Mouse (Mus musculus): ENCODE data around the gene Kat6b. TPM values are rescaled to one million over a fixed set of nuclear protein-coding genes. Genes with fewer than 3 reads are reported as not detected.

Gene Kat6b
- total and polyA plus RNA-seq, 3 experiments: 2.3 to 10.9 (median 8.0) TPM

DNA sequence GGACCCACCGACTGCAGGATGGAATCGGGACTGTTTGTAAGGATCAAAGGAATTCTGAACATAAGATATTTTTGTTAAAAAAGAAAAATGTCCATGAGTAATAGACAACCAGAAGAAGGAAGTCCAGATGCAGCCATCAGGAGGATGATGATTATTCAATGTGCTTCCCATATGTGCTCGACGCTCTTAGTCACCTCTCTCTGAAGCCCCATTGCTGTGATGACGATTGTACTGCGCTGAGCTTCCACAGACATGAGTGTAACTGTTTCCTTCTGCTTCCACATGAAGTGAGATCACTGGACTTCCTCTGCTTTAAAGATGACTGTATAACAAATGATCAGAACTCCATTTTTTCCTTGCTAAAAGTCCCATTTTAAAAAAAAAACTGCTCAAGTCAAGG is 131.8 kb downstream of the Kat6b start:
- no peak overlapping the region for H3K9ac ChIP-seq (ENCODE audit: insufficient read depth, low read depth)
- no peak overlapping the region for H3K4me3 ChIP-seq (replicated peaks in 1 of 3; ENCODE audit: low read depth in 2 of 3, low read length in 2 of 3, poor library complexity in 1 of 3)
- dilution Hi-C loops (cut with MboI; ENCODE audit: extremely low pct_ligation_motif_present, extremely low pct_unique_long_range_greater_than_20kb, low sequenced_read_pairs): no loop called here
- H3K27ac ChIP-seq (ENCODE audit: insufficient read depth, low read depth): no peak overlapping the region
- H3K4me2 ChIP-seq (ENCODE audit: insufficient read depth, low read depth, poor library complexity, severe bottlenecking): no peak overlapping the region
- H3K36me3 ChIP-seq (replicated peaks in 1 of 2; ENCODE audit: control insufficient read depth in 1 of 2, insufficient read depth in 1 of 2, low read length in 1 of 2): peaks cover 7 to 15% of the 10 kb centered on the region in 2 experiments
- H3K79me2 ChIP-seq (replicated peaks; ENCODE audit: control insufficient read depth, extremely low read depth, insufficient read depth, poor library complexity, severe bottlenecking): no peaks in the 10 kb centered on the region; the same call in 1 of the 2 replicates
- no peak for DNase-seq (ENCODE audit: extremely low read depth)
- peaks cover 9 to 12% of the 10 kb centered on the region in 2 experiments; a peak in 3 of 4 replicates for H3K4me1 ChIP-seq (ENCODE audit: control insufficient read depth in 1 of 2, insufficient read depth in 2 of 2)
- in situ Hi-C loops (cut with MboI; ENCODE audit: low pct_ligation_motif_present, low pct_unique_long_range_greater_than_20kb, low sequenced_read_pairs): no loop called here
- no peaks in the 10 kb centered on the region for H3K27me3 ChIP-seq (replicated peaks)
- TF ChIP-seq EP300 (IDR thresholded peaks at IDR 0.05; ENCODE audit: low read length) (no peak), JUN (IDR thresholded peaks at IDR 0.05; ENCODE audit: insufficient read depth, low read depth, low read length) (no peak), POLR2A (IDR thresholded peaks at IDR 0.05; ENCODE audit: low read depth, low read length) (no peak), MAFK (IDR thresholded peaks at IDR 0.05; ENCODE audit: insufficient replicate concordance, low read length) (no peak), TCF12 (IDR thresholded peaks at IDR 0.05; ENCODE audit: low read depth, low read length) (no peak), MXI1 (IDR thresholded peaks at IDR 0.05; ENCODE audit: low read depth, low read length) (no peak), HCFC1 (IDR thresholded peaks at IDR 0.05; ENCODE audit: low read depth, low read length) (no peak), UBTF (IDR thresholded peaks at IDR 0.05; ENCODE audit: low read depth, low read length) (no peak), USF1 (IDR thresholded peaks at IDR 0.05; ENCODE audit: low read depth, low read length) (no peak), IRF4 (IDR thresholded peaks at IDR 0.05; ENCODE audit: low read depth, low read length) (no peak), CTCF (conservative IDR thresholded peaks at IDR 0.05 in 1 of 2, IDR thresholded peaks at IDR 0.05 in 1 of 2; ENCODE audit: low read depth in 2 of 2, low read length in 2 of 2) (no peak), E2F4 (IDR thresholded peaks at IDR 0.05; ENCODE audit: insufficient replicate concordance, low read depth, low read length) (no peak), ZKSCAN1 (IDR thresholded peaks at IDR 0.05; ENCODE audit: borderline replicate concordance, low read depth, low read length) (no peak), JUND (conservative IDR thresholded peaks at IDR 0.05; ENCODE audit: low read depth, low read length) (no peak), TBP (conservative IDR thresholded peaks at IDR 0.05; ENCODE audit: low read depth, low read length) (no peak), KAT2A (IDR thresholded peaks at IDR 0.05; ENCODE audit: insufficient replicate concordance, low read length) (no peak), RCOR1 (conservative IDR thresholded peaks at IDR 0.05; ENCODE audit: low read depth, low read length) (no peak), NRF1 (IDR thresholded peaks at IDR 0.05; ENCODE audit: low read depth, low read length) (no peak), NELFE (IDR thresholded peaks at IDR 0.05; ENCODE audit: low read depth, low read length) (no peak)
- H3K9me3 ChIP-seq (replicated peaks; ENCODE audit: low read length): no peaks in the 10 kb centered on the region

- Histone ChIP-seq H3K27me3 (replicated peaks) (no peaks in the 10 kb centered on the region), H3K4me3 (replicated peaks in 1 of 3; ENCODE audit: low read depth in 2 of 3, low read length in 2 of 3, poor library complexity in 1 of 3) (no peak overlapping the region), H3K79me2 (replicated peaks; ENCODE audit: control insufficient read depth, extremely low read depth, insufficient read depth, poor library complexity, severe bottlenecking) (no peaks in the 10 kb centered on the region; the same call in 1 of the 2 replicates), H3K4me2 (ENCODE audit: insufficient read depth, low read depth, poor library complexity, severe bottlenecking) (no peak overlapping the region), H3K9ac (ENCODE audit: insufficient read depth, low read depth) (no peak overlapping the region), H3K27ac (ENCODE audit: insufficient read depth, low read depth) (no peak overlapping the region), H3K4me1 (ENCODE audit: control insufficient read depth in 1 of 2, insufficient read depth in 2 of 2) (peaks cover 9 to 12% of the 10 kb centered on the region in 2 experiments; a peak in 3 of 4 replicates), H3K36me3 (replicated peaks in 1 of 2; ENCODE audit: control insufficient read depth in 1 of 2, insufficient read depth in 1 of 2, low read length in 1 of 2) (peaks cover 11 to 19% of the 10 kb centered on the region in 2 experiments), H3K9me3 (replicated peaks; ENCODE audit: low read length) (no peaks in the 10 kb centered on the region)
- no peak for DNase-seq (ENCODE audit: extremely low read depth)
- dilution Hi-C loops (cut with MboI; ENCODE audit: extremely low pct_ligation_motif_present, extremely low pct_unique_long_range_greater_than_20kb, low sequenced_read_pairs) (no loop called here), in situ Hi-C loops (cut with MboI; ENCODE audit: low pct_ligation_motif_present, low pct_unique_long_range_greater_than_20kb, low sequenced_read_pairs) (no loop called here)
- TF ChIP-seq MAFK (IDR thresholded peaks at IDR 0.05; ENCODE audit: insufficient replicate concordance, low read length) (no peak), RCOR1 (conservative IDR thresholded peaks at IDR 0.05; ENCODE audit: low read depth, low read length) (no peak), CHD2 (IDR thresholded peaks at IDR 0.05; ENCODE audit: low read length) (no peak), POLR2A (IDR thresholded peaks at IDR 0.05; ENCODE audit: low read depth, low read length) (no peak)
These were observed 132.9 kb downstream of the Kat6b start for GRCm38 (mm10) chr14:21614103-21614502.

Measured in CH12.LX (cell line).